Comparison of ENCODE assay signal across 24 mouse cellular contexts in the genomic region with DNA sequence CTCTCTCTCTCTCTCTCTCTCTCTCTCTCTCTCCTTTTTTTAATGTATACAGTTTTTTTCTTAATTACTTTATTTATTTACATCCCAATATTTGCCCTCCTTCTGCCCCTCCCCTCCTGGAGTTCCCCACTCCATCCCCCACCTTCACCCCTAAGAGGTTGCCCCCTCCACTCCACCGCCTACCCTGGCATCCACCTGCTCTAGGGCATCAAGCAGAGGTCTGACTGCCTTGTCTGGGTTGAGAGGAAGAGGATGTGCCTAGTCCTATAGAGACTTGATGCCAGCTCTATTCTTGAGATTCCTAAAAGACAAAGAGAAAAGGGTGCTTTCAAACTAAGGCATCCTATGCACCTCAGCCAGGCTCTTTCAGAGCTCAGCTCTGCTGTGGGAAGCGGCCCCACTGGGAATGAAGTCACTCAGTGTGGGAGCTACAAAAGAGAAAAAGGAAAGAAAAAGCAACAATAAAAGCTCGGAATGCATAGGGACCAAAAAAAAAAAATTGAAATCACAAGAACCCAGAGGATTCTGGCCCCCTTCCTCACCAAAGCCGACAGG.
DNase-seq lines count a peak whose midpoint lies in the region; ATAC-seq and TF ChIP-seq lines count a peak whose summit lies in the region.
"Had no signal": no experiment of that assay in that cellular context is flagged by ENCODE, and none has a peak within 500 bp of the region (broad histone marks: within the 10 kb centered on the region; RNA-seq: fewer than 3 reads in every experiment).

No protein-coding gene starts in this region.

- no peaks in the 10 kb centered on the region for H3K9me3 ChIP-seq in embryonic facial prominence, embryonic 11.5 days (replicated peaks; ENCODE audit: control insufficient read depth, low read length)
- H3K9me3 ChIP-seq in embryonic facial prominence, embryonic 10.5 days: no peaks in the 10 kb centered on the region
- H3K9me3 ChIP-seq in hindbrain, embryonic 11.5 days (ENCODE audit: control insufficient read depth, low read length): no peaks in the 10 kb centered on the region
- no peaks in the 10 kb centered on the region for H3K9me3 ChIP-seq in hindbrain, postnatal 0 days (ENCODE audit: low read length)
- H3K9me3 ChIP-seq: embryonic facial prominence, embryonic 13.5 days; heart, embryonic 12.5 days; hindbrain, embryonic 10.5 days; hindbrain, embryonic 15.5 days had no signal

- no peak for TF ChIP-seq CTCF in hindbrain, postnatal 0 days (IDR thresholded peaks at IDR 0.05; ENCODE audit: low read depth)
- no peak for TF ChIP-seq CTCF in thymus, adult 2 months (IDR thresholded peaks at IDR 0.05; ENCODE audit: borderline replicate concordance, control insufficient read depth, extremely low read depth, insufficient read depth, low read length, poor library complexity)

- no peak overlapping the region for H3K27ac ChIP-seq in embryonic facial prominence, embryonic 11.5 days (replicated peaks; ENCODE audit: low read depth, low read length)
- H3K27ac ChIP-seq in embryonic facial prominence, embryonic 10.5 days (replicated peaks): no peak overlapping the region; the same call in 1 of the 2 replicates
- no peak overlapping the region for H3K27ac ChIP-seq in hindbrain, embryonic 11.5 days (ENCODE audit: low read depth, low read length)
- H3K27ac ChIP-seq in hindbrain, postnatal 0 days: no peak overlapping the region
- H3K27ac ChIP-seq in thymus, adult 2 months (ENCODE audit: control insufficient read depth, insufficient read depth, low read length): no peak overlapping the region
- H3K27ac ChIP-seq: embryonic facial prominence, embryonic 13.5 days; gastrocnemius, adult 2 months; hindbrain, embryonic 10.5 days; hindbrain, embryonic 15.5 days had no signal

- no peak overlapping the region for H3K4me2 ChIP-seq in embryonic facial prominence, embryonic 11.5 days (ENCODE audit: low read depth, low read length)
- H3K4me2 ChIP-seq in hindbrain, embryonic 11.5 days (replicated peaks; ENCODE audit: low read depth, low read length): no peak overlapping the region
- no peak overlapping the region for H3K4me2 ChIP-seq in hindbrain, postnatal 0 days (ENCODE audit: low read depth, low read length)
- H3K4me2 ChIP-seq: embryonic facial prominence, embryonic 13.5 days; heart, embryonic 12.5 days; hindbrain, embryonic 15.5 days had no signal

- H3K4me1 ChIP-seq in embryonic facial prominence, embryonic 11.5 days (ENCODE audit: control insufficient read depth, insufficient read depth, low read length): no peaks in the 10 kb centered on the region
- 0 out of 2 replicates have a peak, but pooled peaks cover 7% of the 10 kb centered on the region for H3K4me1 ChIP-seq in embryonic facial prominence, embryonic 10.5 days
- H3K4me1 ChIP-seq in hindbrain, embryonic 11.5 days (replicated peaks; ENCODE audit: control insufficient read depth, insufficient read depth, low read length): no peaks in the 10 kb centered on the region
- H3K4me1 ChIP-seq in hindbrain, postnatal 0 days (ENCODE audit: insufficient read depth, low read length): no peaks in the 10 kb centered on the region
- no peaks in the 10 kb centered on the region for H3K4me1 ChIP-seq in thymus, adult 2 months (replicated peaks; ENCODE audit: control insufficient read depth, insufficient read depth, low read length)
- H3K4me1 ChIP-seq: hindbrain, embryonic 15.5 days had no signal

- 63% methylated on average over 4 of the region's 4 CpGs for WGBS in embryonic facial prominence, embryonic 11.5 days
- 74% methylated on average over 4 of the region's 4 CpGs for WGBS in embryonic facial prominence, embryonic 10.5 days
- WGBS in hindbrain, embryonic 11.5 days: 74% methylated on average over 4 of the region's 4 CpGs
- 60% methylated on average over 4 of the region's 4 CpGs for WGBS in hindbrain, postnatal 0 days
- 95% methylated on average over 4 of the region's 4 CpGs for WGBS in thymus, adult 2 months

- no peak overlapping the region for H3K4me3 ChIP-seq in embryonic facial prominence, embryonic 11.5 days (ENCODE audit: low read depth, low read length)
- no peak overlapping the region for H3K4me3 ChIP-seq in embryonic facial prominence, embryonic 10.5 days
- no peak overlapping the region for H3K4me3 ChIP-seq in hindbrain, embryonic 11.5 days (ENCODE audit: low read depth, low read length)
- no peak overlapping the region for H3K4me3 ChIP-seq in hindbrain, postnatal 0 days (ENCODE audit: low read length)
- H3K4me3 ChIP-seq in thymus, adult 2 months (ENCODE audit: control insufficient read depth, insufficient read depth, low read length): no peak overlapping the region
- H3K4me3 ChIP-seq: embryonic facial prominence, embryonic 13.5 days; gastrocnemius, adult 2 months; heart, embryonic 12.5 days; hindbrain, embryonic 10.5 days; hindbrain, embryonic 15.5 days had no signal

- DNase-seq in embryonic facial prominence, embryonic 11.5 days (ENCODE audit: low spot score): no peak
- DNase-seq in embryonic facial prominence, embryonic 10.5 days (ENCODE audit: low spot score): no peak
- no peak for DNase-seq in hindbrain, embryonic 11.5 days (ENCODE audit: low spot score)
- DNase-seq in hindbrain, postnatal 0 days (ENCODE audit: low spot score): no peak
- DNase-seq in right cerebral cortex, adult 18-20 months: peak; percentile 15
- DNase-seq in right cerebral cortex, postnatal 25 days: no peak
- no peak for DNase-seq in thymus, adult 2 months
- no peak for DNase-seq in lung, adult 18-20 months
- DNase-seq: adrenal gland, adult 8-10 months; adrenal gland, postnatal 36 days; B cell, adult 2 months; cerebellum, adult 11 months; cerebellum, adult 8-10 months; cerebellum, postnatal 14 days; embryo, embryonic 11 days; gastrocnemius, adult 2 months; gastrocnemius, postnatal 25 days had no signal

- TF ChIP-seq POLR2A in thymus, adult 2 months (IDR thresholded peaks at IDR 0.05; ENCODE audit: control insufficient read depth, extremely low read depth, insufficient read depth, low read length, poor library complexity): no peak

- no peak overlapping the region for H3K9ac ChIP-seq in embryonic facial prominence, embryonic 11.5 days (replicated peaks; ENCODE audit: low read length)
- H3K9ac ChIP-seq in hindbrain, embryonic 11.5 days (ENCODE audit: low read depth, low read length): no peak overlapping the region
- H3K9ac ChIP-seq in hindbrain, postnatal 0 days (replicated peaks; ENCODE audit: low read length): no peak overlapping the region
- H3K9ac ChIP-seq: embryonic facial prominence, embryonic 13.5 days; heart, embryonic 12.5 days; hindbrain, embryonic 15.5 days had no signal

- 0 out of 2 replicates have a peak, but pooled peaks have one; percentile 70 for ATAC-seq in embryonic facial prominence, embryonic 11.5 days (replicated peaks; ENCODE audit: insufficient number of reproducible peaks, low FRiP score, low TSS enrichment, low read depth)
- ATAC-seq in hindbrain, embryonic 11.5 days (ENCODE audit: low FRiP score): 0 out of 2 replicates have a peak, but pooled peaks have one; percentile 19
- ATAC-seq in hindbrain, postnatal 0 days: no peak
- ATAC-seq: CD4-positive, CD25-positive, alpha-beta regulatory T cell, adult 4 months; inflammation-experienced regulatory T-cells, adult 6 months had no signal

- no peaks in the 10 kb centered on the region for H3K36me3 ChIP-seq in embryonic facial prominence, embryonic 11.5 days (replicated peaks; ENCODE audit: control insufficient read depth, insufficient read depth, low read depth, low read length)
- no peaks in the 10 kb centered on the region for H3K36me3 ChIP-seq in embryonic facial prominence, embryonic 10.5 days (replicated peaks)
- H3K36me3 ChIP-seq in hindbrain, embryonic 11.5 days (ENCODE audit: control insufficient read depth, insufficient read depth, low read length): no peaks in the 10 kb centered on the region
- no peaks in the 10 kb centered on the region for H3K36me3 ChIP-seq in hindbrain, postnatal 0 days (ENCODE audit: insufficient read depth, low read length)
- H3K36me3 ChIP-seq in thymus, adult 2 months (ENCODE audit: control insufficient read depth, insufficient read depth, low read length): no peaks in the 10 kb centered on the region
- H3K36me3 ChIP-seq: embryonic facial prominence, embryonic 13.5 days; G1E; heart, embryonic 12.5 days; hindbrain, embryonic 10.5 days; hindbrain, embryonic 15.5 days had no signal

- H3K27me3 ChIP-seq in embryonic facial prominence, embryonic 11.5 days (ENCODE audit: control insufficient read depth, insufficient read depth, low read length): no peaks in the 10 kb centered on the region
- no peaks in the 10 kb centered on the region for H3K27me3 ChIP-seq in embryonic facial prominence, embryonic 10.5 days (replicated peaks; ENCODE audit: low read depth, poor library complexity, severe bottlenecking)
- no peaks in the 10 kb centered on the region for H3K27me3 ChIP-seq in hindbrain, embryonic 11.5 days (ENCODE audit: control insufficient read depth, insufficient read depth, low read length)
- no peaks in the 10 kb centered on the region for H3K27me3 ChIP-seq in hindbrain, postnatal 0 days (ENCODE audit: insufficient read depth, low read length)
- H3K27me3 ChIP-seq in thymus, adult 2 months (ENCODE audit: control insufficient read depth, insufficient read depth, low read length): no peaks in the 10 kb centered on the region
- H3K27me3 ChIP-seq: embryonic facial prominence, embryonic 13.5 days; heart, embryonic 12.5 days; hindbrain, embryonic 15.5 days had no signal
